Mouse (Mus musculus) forebrain, embryonic 12.5 days (tissue): ENCODE measurements around the gene Spint2. TPM values are rescaled to one million over a fixed set of nuclear protein-coding genes. Genes with fewer than 3 reads are reported as not detected.

Source experiments
- ATAC-seq: fragments of 200-750 bp; cut with Nextera tagmentation; 2 replicates; pipeline ENCODE4 v1.8.0; 2017; ENCODE audit warnings: moderate TSS enrichment; ENCODE audit not compliant: low FRiP score
- H3K27ac ChIP-seq: fragments of 300-500 bp; sonication (generic); 2 replicates; pipeline ENCODE4 v1.5.1; 2016; ENCODE audit warnings: mild to moderate bottlenecking
- H3K27me3 ChIP-seq: fragments of 300-500 bp; sonication (generic); 2 replicates; pipeline ENCODE4 v1.6.1; 2016; ENCODE audit warnings: mild to moderate bottlenecking
- H3K36me3 ChIP-seq: fragments of 300-500 bp; sonication (generic); replicated peaks from 2 replicates; pipeline ENCODE4 v1.6.1; 2016; ENCODE audit warnings: mild to moderate bottlenecking
- H3K4me1 ChIP-seq: fragments of 300-500 bp; sonication (generic); 2 replicates; pipeline ENCODE4 v1.6.1; 2016
- H3K4me2 ChIP-seq: fragments of 300-500 bp; sonication (generic); 2 replicates; pipeline ENCODE4 v1.6.1; 2016; ENCODE audit warnings: mild to moderate bottlenecking, moderate library complexity
- H3K4me3 ChIP-seq: fragments of 300-500 bp; sonication (generic); replicated peaks from 2 replicates; pipeline ENCODE4 v1.5.1; 2016; ENCODE audit warnings: mild to moderate bottlenecking
- H3K9ac ChIP-seq: fragments of 300-500 bp; sonication (generic); 2 replicates; pipeline ENCODE4 v1.6.1; 2016; ENCODE audit warnings: mild to moderate bottlenecking
- H3K9me3 ChIP-seq: fragments of 300-500 bp; sonication (generic); 2 replicates; pipeline ENCODE4 v1.6.1; 2016
- WGBS: fragments of 180-500 bp; shearing (Covaris S2); methylation state at CpG from one replicate; pipeline ENCODE4 v1.1.7; 2016; 5-methylcytosine and 5-hydroxymethylcytosine counted together
- polyA plus RNA-seq: library from polyadenylated mRNA; unstranded; fragments of >200 nt; fragmentation: Nextera tagmentation; extraction: Ambion mirVana; gene quantifications from 2 replicates; pipeline ENCODE4 v1.2.1, GENCODE M21; 2016

Gene Spint2
- polyA plus RNA-seq, 1 experiment from 2014 or later, result 42.2 TPM

GRCm38 (mm10) chr7:29296998-29297397, 15.3 kb upstream of the Spint2 start:
- H3K27me3 ChIP-seq, result 0 out of 2 replicates have a peak, but pooled peaks cover 4% of the 10 kb centered on the region
- peak; percentile 34 for ATAC-seq
- H3K4me1 ChIP-seq, result peaks cover 25% of the 10 kb centered on the region
- H3K27ac ChIP-seq, result no peak overlapping the region
- no peaks in the 10 kb centered on the region for H3K9me3 ChIP-seq
- H3K36me3 ChIP-seq, result no peaks in the 10 kb centered on the region
- WGBS, result 12% methylated on average over 10 of the region's 10 CpGs
- no peak overlapping the region for H3K4me2 ChIP-seq
- H3K4me3 ChIP-seq, result no peak overlapping the region
- no peak overlapping the region for H3K9ac ChIP-seq

DNA sequence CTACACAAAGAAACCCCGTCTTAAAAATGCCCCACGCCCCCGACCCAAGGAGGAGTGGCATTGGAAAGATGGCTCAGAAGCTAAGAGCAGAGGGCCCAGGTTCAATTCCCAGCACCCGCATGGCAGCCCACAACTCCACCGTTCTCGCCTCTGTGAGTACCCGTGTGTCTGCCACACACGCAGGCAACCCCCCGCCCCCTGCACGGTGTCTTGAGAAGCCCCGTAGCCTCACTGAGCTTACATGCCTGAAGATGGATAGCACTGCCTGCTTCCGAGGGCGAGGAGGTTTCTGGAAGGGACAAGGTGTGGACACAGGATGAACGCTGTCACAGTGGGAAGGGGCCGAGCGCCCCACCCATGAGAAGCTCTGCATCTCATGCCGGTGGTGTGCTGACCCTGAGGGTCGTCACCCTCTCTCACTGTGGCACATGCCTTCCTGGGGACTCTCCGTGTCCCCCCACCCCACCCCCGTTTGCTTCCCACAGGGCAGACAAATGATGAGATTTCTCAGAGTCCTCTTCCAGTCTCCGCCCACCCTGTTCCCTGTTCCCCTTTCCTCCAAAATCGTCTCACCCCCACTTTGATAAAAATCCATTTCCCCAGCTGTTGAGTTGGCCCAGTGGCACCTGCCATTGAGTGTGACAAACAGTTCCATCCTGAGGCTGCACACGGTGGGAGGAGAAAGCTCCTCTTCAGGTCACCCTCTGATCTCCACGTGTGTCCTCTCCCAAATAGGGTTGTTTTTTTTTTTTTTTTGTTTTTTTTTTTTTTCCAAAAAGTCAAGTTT, 14.3 kb upstream of the Spint2 start:
- WGBS, result 87% methylated on average over 24 of the region's 24 CpGs
- H3K9me3 ChIP-seq, result no peaks in the 10 kb centered on the region
- no peak overlapping the region for H3K4me3 ChIP-seq
- no peak overlapping the region for H3K27ac ChIP-seq
- no peaks in the 10 kb centered on the region for H3K36me3 ChIP-seq
- H3K4me1 ChIP-seq, result peaks cover 35% of the 10 kb centered on the region
- H3K27me3 ChIP-seq, result peaks cover 4% of the 10 kb centered on the region; the same call in 1 of the 2 replicates
- no peak overlapping the region for H3K4me2 ChIP-seq
- ATAC-seq, result no peak
- H3K9ac ChIP-seq, result no peak overlapping the region

- H3K27ac ChIP-seq, result peak overlapping the region; percentile 38; the same call in 1 of the 2 replicates
- H3K4me1 ChIP-seq, result peaks cover 46% of the 10 kb centered on the region
- H3K4me3 ChIP-seq, result no peak overlapping the region
- no peak overlapping the region for H3K9ac ChIP-seq
- no peaks in the 10 kb centered on the region for H3K36me3 ChIP-seq
- WGBS, result 75% methylated on average over 13 of the region's 13 CpGs
- no peaks in the 10 kb centered on the region for H3K9me3 ChIP-seq
- no peak for ATAC-seq
- no peak overlapping the region for H3K4me2 ChIP-seq
- H3K27me3 ChIP-seq, result peaks cover 15% of the 10 kb centered on the region
Observed at GRCm38 (mm10) chr7:29294111-29294761, 12.5 kb upstream of the Spint2 start.

DNA sequence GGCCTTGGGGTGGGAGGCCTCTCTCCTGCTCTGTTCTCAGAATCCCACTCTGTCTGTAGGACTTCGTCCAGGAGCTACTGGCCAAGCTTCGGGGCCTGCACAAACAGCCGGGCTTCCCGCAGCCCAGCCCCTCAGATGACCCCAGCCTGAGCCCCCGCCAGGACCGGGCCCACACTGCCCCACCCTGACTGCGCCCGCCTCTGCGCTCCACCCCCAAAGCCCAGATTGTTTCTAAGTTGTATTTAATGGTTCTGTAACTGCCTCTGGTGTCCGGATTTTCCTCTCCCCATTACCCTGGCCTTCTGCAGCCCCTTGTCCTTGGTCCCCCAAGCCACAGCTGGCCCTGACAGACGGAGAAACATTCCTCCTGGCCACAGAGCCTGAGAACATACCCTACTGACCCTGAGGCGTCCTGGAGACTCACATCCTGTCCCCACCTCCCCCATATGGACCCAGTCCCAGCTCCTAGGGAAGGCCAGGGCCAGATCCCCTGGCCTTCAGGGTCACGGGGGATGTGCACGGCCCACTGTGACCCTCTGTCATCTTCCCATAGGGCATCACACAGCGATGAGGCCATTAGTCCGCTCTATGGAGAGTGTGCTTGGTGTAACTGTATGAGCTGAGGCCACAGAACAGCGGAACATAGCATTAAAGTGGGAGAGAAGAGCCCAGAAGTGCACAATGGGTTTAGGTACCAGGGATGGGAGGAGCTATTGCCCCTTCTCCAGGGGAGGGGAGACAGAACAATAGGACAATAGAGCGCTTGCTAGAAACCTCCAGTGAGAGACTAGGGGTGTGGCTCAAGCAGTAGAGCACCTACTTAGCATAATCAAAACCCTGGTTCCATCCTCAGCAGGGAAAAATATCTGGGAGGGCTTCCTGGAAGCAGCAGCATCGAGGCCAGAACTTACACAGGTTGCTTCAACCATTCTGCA, 11.7 kb upstream of the Spint2 start:
- H3K9me3 ChIP-seq, result no peaks in the 10 kb centered on the region
- no peak overlapping the region for H3K4me3 ChIP-seq
- no peaks in the 10 kb centered on the region for H3K36me3 ChIP-seq
- peaks cover 23% of the 10 kb centered on the region for H3K27me3 ChIP-seq
- WGBS, result 32% methylated on average over 19 of the region's 19 CpGs
- H3K9ac ChIP-seq, result no peak overlapping the region
- no peak overlapping the region for H3K4me2 ChIP-seq
- H3K27ac ChIP-seq, result peak overlapping the region; percentile 83
- peaks cover 53% of the 10 kb centered on the region for H3K4me1 ChIP-seq
- no peak for ATAC-seq

DNA sequence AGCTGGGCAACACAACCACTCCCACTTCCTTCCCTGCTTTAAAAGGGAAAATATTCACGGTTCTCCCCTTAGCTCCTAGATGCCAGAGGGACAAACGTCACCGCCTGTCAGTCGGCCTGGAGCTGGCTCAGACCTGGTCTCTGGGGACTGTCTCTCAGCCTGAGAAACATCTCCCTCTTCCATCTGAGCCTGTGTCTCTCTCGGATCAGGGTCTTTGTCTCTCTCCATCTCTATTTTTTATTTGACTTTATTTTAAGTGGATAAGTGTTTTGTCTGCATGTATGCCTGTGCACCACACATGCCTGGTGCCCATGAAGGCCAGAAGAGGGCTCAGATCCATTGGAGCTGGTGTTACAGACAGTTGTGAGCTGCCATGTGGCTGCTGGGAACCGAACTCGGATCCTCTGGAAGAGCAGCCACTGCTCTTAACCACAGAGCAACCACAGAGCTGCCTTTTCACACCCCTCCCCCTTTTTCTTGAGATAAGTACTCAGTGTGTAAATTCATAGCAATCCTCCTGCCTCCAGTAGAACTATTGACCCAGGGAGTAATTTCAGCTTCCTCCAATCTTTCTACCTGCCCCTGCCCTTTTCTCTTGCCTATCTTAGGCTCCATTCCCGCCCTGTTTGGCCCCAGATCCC, 10.9 kb upstream of the Spint2 start:
- Histone ChIP-seq H3K27me3 (peaks cover 24% of the 10 kb centered on the region), H3K36me3 (no peaks in the 10 kb centered on the region), H3K4me3 (no peak overlapping the region), H3K27ac (peak overlapping the region; percentile 83), H3K4me2 (peak overlapping the region; percentile 28; the same call in 1 of the 2 replicates), H3K9ac (peak overlapping the region; percentile 30; the same call in 1 of the 2 replicates), H3K4me1 (peaks cover 53% of the 10 kb centered on the region), H3K9me3 (no peaks in the 10 kb centered on the region)
- no peak; the same call in 1 of the 2 replicates for ATAC-seq
- 33% methylated on average over 8 of the region's 8 CpGs for WGBS

GRCm38 (mm10) chr7:29291616-29292457, 10.1 kb upstream of the Spint2 start:
- peaks cover 53% of the 10 kb centered on the region for H3K4me1 ChIP-seq

GRCm38 (mm10) chr7:29290691-29291485, 9.2 kb upstream of the Spint2 start:
- Histone ChIP-seq H3K9me3 (no peaks in the 10 kb centered on the region), H3K4me1 (peaks cover 53% of the 10 kb centered on the region), H3K4me2 (peak overlapping the region; percentile 1; the same call in 1 of the 2 replicates), H3K36me3 (no peaks in the 10 kb centered on the region), H3K27ac (peak overlapping the region; percentile 83), H3K4me3 (no peak overlapping the region), H3K9ac (peak overlapping the region; percentile 14; the same call in 1 of the 2 replicates), H3K27me3 (peaks cover 31% of the 10 kb centered on the region)
- ATAC-seq, result no peak
- 38% methylated on average over 11 of the region's 11 CpGs for WGBS

More at GRCm38 (mm10) chr7:29291616-29292457, 10.1 kb upstream of the Spint2 start:
- Histone ChIP-seq H3K9me3 (no peaks in the 10 kb centered on the region), H3K27ac (peak overlapping the region; percentile 83), H3K27me3 (peaks cover 31% of the 10 kb centered on the region), H3K9ac (peak overlapping the region; percentile 30; the same call in 1 of the 2 replicates), H3K36me3 (no peaks in the 10 kb centered on the region), H3K4me2 (peak overlapping the region; percentile 28), H3K4me3 (no peak overlapping the region)
- peak; percentile 71 for ATAC-seq
- 31% methylated on average over 6 of the region's 7 CpGs for WGBS

DNA sequence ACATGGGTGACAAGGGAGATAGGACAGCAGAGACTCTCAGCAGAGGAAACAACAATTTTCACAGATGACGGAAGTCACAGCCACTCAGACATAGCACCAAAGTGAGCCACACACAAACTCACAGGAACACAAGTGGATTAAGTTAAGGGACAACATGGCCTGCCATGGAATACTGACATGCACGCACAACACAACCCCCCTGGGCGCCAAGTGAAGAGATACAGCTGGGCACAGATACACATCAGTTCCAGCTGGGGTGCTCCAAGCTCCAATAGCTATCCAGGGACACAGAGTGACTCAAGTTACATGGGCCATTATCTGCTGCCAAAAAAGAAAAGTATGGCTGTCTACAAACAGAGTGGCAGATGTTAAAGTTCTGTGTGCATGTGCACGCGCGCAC, 8.1 kb upstream of the Spint2 start:
- H3K36me3 ChIP-seq, result no peaks in the 10 kb centered on the region
- H3K27me3 ChIP-seq, result peaks cover 36% of the 10 kb centered on the region
- peak overlapping the region; percentile 55; the same call in 1 of the 2 replicates for H3K4me3 ChIP-seq
- H3K4me1 ChIP-seq, result peaks cover 53% of the 10 kb centered on the region
- H3K27ac ChIP-seq, result 0 out of 2 replicates have a peak overlapping the region, but pooled peaks have one; percentile 36
- no peak overlapping the region for H3K9ac ChIP-seq
- no peaks in the 10 kb centered on the region for H3K9me3 ChIP-seq
- ATAC-seq, result no peak
- peak overlapping the region; percentile 92 for H3K4me2 ChIP-seq
- 89% methylated on average over 6 of the region's 6 CpGs for WGBS

DNA sequence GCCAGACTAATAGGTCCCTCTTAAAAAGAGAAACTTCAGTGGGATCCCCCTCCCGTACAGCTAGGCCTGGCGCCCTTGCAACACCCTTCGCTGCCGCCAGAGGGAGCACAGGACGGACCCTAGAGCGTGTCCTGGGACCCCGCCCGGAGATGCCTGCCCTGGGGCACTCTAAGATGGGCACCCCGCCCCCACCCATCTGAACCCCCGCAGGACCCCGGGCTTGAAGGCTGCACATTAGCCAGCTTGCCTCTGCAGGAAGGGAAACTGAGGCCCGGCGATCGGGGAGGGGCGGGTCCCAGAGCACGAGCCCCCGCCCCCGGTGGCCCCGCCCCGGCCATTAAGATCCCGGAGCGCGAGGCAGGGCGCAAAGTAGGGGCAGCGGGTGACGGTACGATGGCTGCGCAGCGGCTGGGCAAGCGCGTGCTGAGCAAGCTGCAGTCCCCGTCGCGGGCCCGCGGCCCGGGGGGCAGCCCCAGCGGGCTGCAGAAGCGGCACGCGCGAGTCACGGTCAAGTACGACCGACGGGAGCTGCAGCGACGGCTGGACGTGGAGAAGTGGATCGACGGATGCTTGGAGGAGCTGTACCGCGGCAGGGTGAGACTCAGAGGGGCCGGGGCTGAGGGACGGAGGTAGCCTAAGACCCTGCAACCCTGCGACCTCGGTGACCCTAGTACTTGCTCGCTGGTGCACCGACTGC, 7.4 kb upstream of the Spint2 start, which contains the start of gene Ppp1r14a:
Ppp1r14a (plus strand) TSS at position 367 of the 697 bp plus-strand sequence.
- Histone ChIP-seq H3K9ac (peak within 1 kb of the TSS; percentile 65), H3K36me3 (no peaks in the 10 kb centered on the region), H3K27me3 (peaks cover 43% of the 10 kb centered on the region), H3K4me3 (peak within 1 kb of the TSS; percentile 55), H3K4me1 (peaks cover 49% of the 10 kb centered on the region), H3K4me2 (peak within 1 kb of the TSS; percentile 92), H3K27ac (peak within 1 kb of the TSS; percentile 60; the same call in 1 of the 2 replicates), H3K9me3 (no peaks in the 10 kb centered on the region)
- ATAC-seq, result peak; percentile 60
- 1% methylated on average over 59 of the region's 59 CpGs for WGBS

DNA sequence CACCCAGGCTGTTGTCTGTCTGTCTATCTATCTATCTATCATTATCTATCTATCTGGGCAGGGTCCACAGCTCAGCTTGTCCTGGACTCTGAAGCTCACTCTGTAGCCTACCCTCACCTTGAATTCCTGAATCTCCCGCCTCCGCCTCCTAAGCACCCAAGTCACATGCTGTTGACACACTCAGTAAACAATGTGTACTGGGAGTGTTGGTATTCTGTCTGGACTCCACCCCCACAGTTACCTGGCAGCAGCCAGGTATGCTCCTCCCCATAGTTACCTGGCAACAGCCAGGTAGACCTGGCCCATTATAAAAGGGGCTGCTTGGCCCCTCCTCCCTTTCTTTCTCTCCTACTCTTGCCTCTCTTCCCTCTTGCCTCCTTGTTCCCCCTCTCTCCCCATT, 6.4 kb upstream of the Spint2 start:
- no peak overlapping the region for H3K27ac ChIP-seq
- H3K9ac ChIP-seq, result no peak overlapping the region
- H3K9me3 ChIP-seq, result no peaks in the 10 kb centered on the region
- H3K27me3 ChIP-seq, result peaks cover 46% of the 10 kb centered on the region
- ATAC-seq, result no peak
- no peak overlapping the region for H3K4me3 ChIP-seq
- no peak overlapping the region for H3K4me2 ChIP-seq
- peaks cover 39% of the 10 kb centered on the region for H3K4me1 ChIP-seq
- H3K36me3 ChIP-seq, result no peaks in the 10 kb centered on the region
- 87% methylated on average over 2 of the region's 2 CpGs for WGBS
